12 mouse cellular contexts compared by ENCODE assay signal in genomic region chr13:94135180-94135579, GRCm38 (mm10).
A peak's percentile ranks its signal among the peaks of the same experiment; 100 is the strongest.
DNase-seq lines count a peak whose midpoint lies in the region; ATAC-seq lines count a peak whose summit lies in the region.
"Had no signal": no experiment of that assay in that cellular context is flagged by ENCODE, and none has a peak within 500 bp of the region (broad histone marks: within the 10 kb centered on the region; RNA-seq: fewer than 3 reads in every experiment).

No protein-coding gene starts in this region.

- H3K4me1 ChIP-seq in lung, embryonic 16.5 days (replicated peaks; ENCODE audit: control insufficient read depth, insufficient read depth, low read length): peaks cover 56% of the 10 kb centered on the region
- peaks cover 29% of the 10 kb centered on the region; the same call in 1 of the 2 replicates for H3K4me1 ChIP-seq in stomach, embryonic 14.5 days (ENCODE audit: control insufficient read depth, insufficient read depth, low read length)

- ATAC-seq in lung, embryonic 16.5 days (ENCODE audit: low read depth): peak; percentile 89
- ATAC-seq in stomach, embryonic 14.5 days (ENCODE audit: insufficient number of reproducible peaks, insufficient read depth, low FRiP score, low read depth): peak; percentile 80; the same call in 1 of the 2 replicates

- H3K9me3 ChIP-seq in lung, embryonic 16.5 days (ENCODE audit: control insufficient read depth, low read length): no peaks in the 10 kb centered on the region
- no peaks in the 10 kb centered on the region for H3K9me3 ChIP-seq in stomach, embryonic 14.5 days (ENCODE audit: control insufficient read depth, low read depth, low read length)
- H3K9me3 ChIP-seq: hindbrain, embryonic 15.5 days; liver, embryonic 13.5 days had no signal

- intact Hi-C loops in heart, postnatal 25 days (cut with DNase I): no loop called here

- 0 out of 2 replicates have a peak, but pooled peaks cover 2% of the 10 kb centered on the region for H3K36me3 ChIP-seq in lung, embryonic 16.5 days (ENCODE audit: control insufficient read depth, insufficient read depth, low read length)
- no peaks in the 10 kb centered on the region for H3K36me3 ChIP-seq in stomach, embryonic 14.5 days (ENCODE audit: control insufficient read depth, insufficient read depth, low read length)
- H3K36me3 ChIP-seq: hindbrain, embryonic 15.5 days; liver, embryonic 13.5 days had no signal

- H3K9ac ChIP-seq in lung, embryonic 16.5 days (ENCODE audit: low read length): no peak overlapping the region
- H3K9ac ChIP-seq in stomach, embryonic 14.5 days (replicated peaks; ENCODE audit: low read depth, low read length): no peak overlapping the region
- H3K9ac ChIP-seq: hindbrain, embryonic 15.5 days; liver, embryonic 13.5 days had no signal

- no peak overlapping the region for H3K4me2 ChIP-seq in lung, embryonic 16.5 days (ENCODE audit: low read depth, low read length)
- no peak overlapping the region for H3K4me2 ChIP-seq in stomach, embryonic 14.5 days (replicated peaks; ENCODE audit: low read depth, low read length)
- H3K4me2 ChIP-seq: hindbrain, embryonic 15.5 days; liver, embryonic 13.5 days had no signal

- H3K27me3 ChIP-seq in lung, embryonic 16.5 days (ENCODE audit: control insufficient read depth, insufficient read depth, low read depth, low read length): no peaks in the 10 kb centered on the region
- H3K27me3 ChIP-seq in stomach, embryonic 14.5 days (ENCODE audit: control insufficient read depth, insufficient read depth, low read length): no peaks in the 10 kb centered on the region
- H3K27me3 ChIP-seq: hindbrain, embryonic 15.5 days; liver, embryonic 13.5 days had no signal

- WGBS in lung, embryonic 16.5 days: 38% methylated on average over 7 of the region's 7 CpGs
- 24% methylated on average over 7 of the region's 7 CpGs for WGBS in stomach, embryonic 14.5 days

- H3K27ac ChIP-seq in lung, embryonic 16.5 days (ENCODE audit: low read length): peak overlapping the region; percentile 76
- peak overlapping the region; percentile 80 for H3K27ac ChIP-seq in stomach, embryonic 14.5 days (ENCODE audit: low read length)
- H3K27ac ChIP-seq: hindbrain, embryonic 15.5 days; liver, embryonic 13.5 days had no signal

- DNase-seq in lung, postnatal 14 days: no peak
- DNase-seq in gastrocnemius, postnatal 25 days: peak; percentile 71
- DNase-seq in heart, postnatal 25 days (ENCODE audit: low spot score): peak; percentile 65
- no peak for DNase-seq in spleen, postnatal 36 days (ENCODE audit: low spot score in 2 of 2)
- DNase-seq in layer of hippocampus, postnatal 25 days (ENCODE audit: extremely low spot score in 1 of 2, low spot score in 1 of 2): no peak
- DNase-seq: adrenal gland, adult 8-10 months; cerebellum, adult 2 months; liver, embryonic 13.5 days had no signal

- H3K4me3 ChIP-seq in lung, embryonic 16.5 days (ENCODE audit: low read length): no peak overlapping the region
- H3K4me3 ChIP-seq in stomach, embryonic 14.5 days (ENCODE audit: low read depth, low read length): no peak overlapping the region
- H3K4me3 ChIP-seq: hindbrain, embryonic 15.5 days; liver, embryonic 13.5 days; myocyte had no signal

Comparison
In these comparisons a context has a peak if more than half of its experiments do, and no peak if none do; other contexts are left out.
1. DNase-seq: peak in gastrocnemius, postnatal 25 days (single experiment) and heart, postnatal 25 days (single experiment); none in lung, postnatal 14 days (single experiment), spleen, postnatal 36 days (0 of 2) and layer of hippocampus, postnatal 25 days (0 of 2).